Mouse (Mus musculus): ENCODE measurements around the gene Cplane1.
A peak's percentile ranks its signal among the peaks of the same experiment; 100 is the strongest.
"Not testable (repeated sequence)": the region's sequence is repeated elsewhere in the genome, so short reads cannot be mapped to it uniquely, and the experiment has no call there.

Gene Cplane1

GRCm38 (mm10) chr15:8168591-8169265 lies at the start of gene Cplane1:
Gene Cplane1, plus strand, starts transcription at chr15:8169106.
- DNase-seq: peak; percentile 97

- DNase-seq: no peak
Observed at GRCm38 (mm10) chr15:8129281-8129680, 39.6 kb upstream of the Cplane1 start.

DNA sequence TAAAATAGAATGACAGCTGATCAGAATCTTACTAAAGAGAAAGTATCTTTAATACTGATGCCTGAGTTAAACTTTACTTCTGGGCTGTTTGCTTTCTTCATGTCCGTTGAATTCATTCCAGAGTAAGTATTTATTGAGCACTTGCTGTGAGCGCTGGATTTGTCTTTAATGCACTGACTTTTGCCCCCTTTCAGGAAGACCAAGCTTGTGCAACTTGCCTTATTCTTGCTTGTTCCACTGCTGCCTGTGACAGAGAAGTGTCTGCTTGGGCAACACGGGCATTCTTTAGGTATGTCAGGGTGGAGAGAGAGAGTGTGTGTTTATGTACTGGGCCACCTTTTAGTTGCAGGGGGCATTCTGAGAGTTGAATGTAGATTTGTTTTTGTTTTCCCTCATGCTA lies 37.6 kb upstream of the Cplane1 start:
- DNase-seq: no peak

DNA sequence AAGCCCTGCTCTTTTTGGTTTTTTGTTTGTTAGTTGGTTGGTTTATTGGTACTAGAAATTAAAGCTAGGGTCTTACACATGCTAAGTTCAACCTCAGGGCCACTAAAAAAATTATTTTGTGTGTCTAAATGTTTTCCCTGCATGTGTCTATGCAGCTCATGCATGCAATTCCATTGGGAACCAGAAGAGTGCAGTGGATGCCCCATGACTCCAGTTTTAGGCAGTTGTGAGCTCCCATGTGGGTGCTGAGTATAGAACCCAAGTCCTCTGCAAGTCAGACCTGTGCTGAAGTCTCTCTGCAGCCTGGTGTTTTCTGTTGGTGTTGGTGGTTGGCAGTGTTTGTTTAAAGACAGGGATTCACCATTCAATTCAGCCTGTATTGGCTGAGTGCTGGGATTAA lies 37.1 kb upstream of the Cplane1 start:
- DNase-seq: no peak

DNA sequence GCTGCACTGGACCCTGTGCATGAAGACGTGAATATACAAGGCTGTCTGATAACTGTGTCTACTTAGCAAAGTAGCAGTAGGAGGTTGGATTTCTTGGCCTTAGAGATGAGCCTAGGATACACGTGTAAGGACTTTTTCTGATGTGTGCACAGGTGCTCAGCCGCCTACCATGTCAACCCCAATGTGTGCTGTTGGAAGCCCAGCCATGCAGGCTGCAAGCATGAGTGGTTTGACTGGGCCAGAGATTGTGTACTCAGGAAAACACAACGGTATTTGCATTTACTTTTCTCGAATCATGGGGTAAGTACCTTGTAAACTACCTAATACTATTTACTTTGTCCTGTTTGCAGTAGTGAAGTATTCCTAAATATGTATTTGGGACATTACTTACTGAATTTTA lies 33.3 kb upstream of the Cplane1 start:
- DNase-seq: no peak

- no peak for DNase-seq
Observed at GRCm38 (mm10) chr15:8161841-8162240, 7.1 kb upstream of the Cplane1 start.

DNA sequence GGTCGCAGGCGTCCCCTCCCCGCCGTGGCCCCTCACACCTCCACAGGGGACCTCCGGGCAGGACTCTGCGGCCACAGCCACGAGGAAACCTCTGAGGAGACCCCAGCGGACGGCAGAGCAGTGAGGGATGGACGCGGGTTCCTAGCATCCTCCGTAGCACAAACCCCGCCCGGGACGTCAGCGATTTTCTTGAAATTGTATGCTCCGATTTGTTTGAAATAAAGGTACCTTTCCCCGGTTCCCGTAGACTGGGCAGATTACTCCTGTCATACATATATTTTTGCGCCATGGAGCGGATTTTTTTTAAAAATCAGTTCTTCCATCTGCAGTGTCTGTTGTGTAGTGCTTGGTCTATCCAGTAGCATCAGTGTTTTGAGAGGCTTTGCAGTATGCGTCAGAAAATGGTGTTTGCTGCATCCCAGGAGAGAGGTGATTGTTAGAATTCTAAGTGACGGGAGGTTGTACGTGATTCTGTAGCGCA lies 400 bp downstream of the Cplane1 start:
- peak; percentile 69 for DNase-seq

DNA sequence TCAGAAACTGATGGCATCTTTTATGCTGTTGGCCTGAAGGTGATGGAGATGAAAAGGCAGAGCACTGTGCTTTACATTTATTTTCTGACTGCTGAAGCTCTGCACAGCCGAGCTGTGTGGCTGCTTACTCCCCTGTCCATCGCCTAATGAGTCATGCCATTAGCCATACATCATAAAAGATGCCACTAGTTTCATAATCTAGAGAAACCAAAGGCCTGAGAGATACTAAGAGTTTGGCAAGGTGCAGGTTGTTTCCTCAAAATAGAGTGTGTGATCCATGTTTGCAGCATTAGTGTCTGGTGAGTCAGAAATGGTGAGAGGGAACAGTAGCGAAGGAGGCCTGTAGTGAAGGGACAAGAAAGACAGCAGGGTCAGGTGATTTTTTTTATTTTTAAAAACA lies 20.7 kb downstream of the Cplane1 start:
- no peak for DNase-seq

DNA sequence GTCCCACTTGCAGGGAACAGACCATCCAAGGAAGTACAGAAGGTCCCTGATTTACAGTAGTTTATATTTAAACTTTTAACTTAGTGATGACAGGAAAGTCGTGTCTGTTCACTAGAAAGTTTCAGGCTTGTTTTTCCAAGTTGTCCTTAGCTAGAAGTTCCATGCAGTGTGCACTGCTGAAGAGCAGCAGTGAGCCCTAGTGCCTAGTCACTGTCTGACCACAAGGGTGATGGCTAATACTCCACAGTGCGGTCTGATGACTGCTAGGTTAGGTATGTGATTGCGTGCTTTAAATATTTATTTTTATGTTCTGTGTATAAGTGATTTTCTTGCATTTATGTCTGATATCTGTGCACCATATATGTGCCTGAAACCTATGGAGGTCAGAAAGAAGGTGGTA lies 21.5 kb downstream of the Cplane1 start:
- no peak for DNase-seq

- no peak for DNase-seq
Observed at GRCm38 (mm10) chr15:8200317-8200716, 31.4 kb downstream of the Cplane1 start.

DNA sequence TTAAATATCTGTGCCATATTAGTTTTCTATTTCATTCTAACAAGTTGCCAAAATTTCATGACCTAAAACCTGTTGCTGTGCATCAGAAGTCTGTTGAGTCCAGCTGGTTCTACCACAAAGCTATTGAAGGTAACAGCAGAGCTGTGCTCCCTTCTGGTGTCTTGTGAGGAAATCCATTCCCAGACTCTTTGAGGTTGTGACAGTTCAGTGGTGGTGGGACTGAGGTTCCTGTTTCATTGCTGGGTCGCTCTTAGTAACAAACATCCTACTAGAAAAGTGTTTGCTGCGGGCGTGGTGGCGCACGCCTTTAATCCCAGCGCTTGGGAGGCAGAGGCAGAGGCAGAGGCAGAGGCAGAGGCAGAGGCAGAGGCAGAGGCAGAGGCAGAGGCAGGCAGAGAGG lies 39.5 kb downstream of the Cplane1 start:
- no peak for DNase-seq

GRCm38 (mm10) chr15:8214811-8215210 lies 45.9 kb downstream of the Cplane1 start:
- DNase-seq: no peak

GRCm38 (mm10) chr15:8234167-8234566 lies 65.3 kb downstream of the Cplane1 start:
- not testable (repeated sequence) for DNase-seq

DNA sequence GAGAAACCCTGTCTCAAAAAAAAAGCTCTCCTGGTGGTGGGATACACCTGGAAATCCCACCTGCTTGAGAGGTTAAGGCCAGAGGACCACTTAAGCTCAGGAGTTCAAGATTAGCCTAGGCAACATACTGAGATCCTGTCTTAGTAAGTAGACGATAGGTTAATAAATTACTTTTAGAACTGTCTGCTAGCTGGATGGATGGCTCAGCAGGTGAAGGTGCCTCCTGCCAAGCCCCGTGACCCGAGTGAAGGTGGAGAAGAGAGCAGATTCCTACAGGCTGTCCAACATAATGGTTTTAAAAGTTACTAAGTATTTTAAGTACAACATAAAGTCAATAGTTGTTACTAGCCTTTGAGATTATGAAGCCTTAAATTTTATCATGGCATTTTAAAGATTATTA lies 97.0 kb downstream of the Cplane1 start:
- DNase-seq: no peak

DNA sequence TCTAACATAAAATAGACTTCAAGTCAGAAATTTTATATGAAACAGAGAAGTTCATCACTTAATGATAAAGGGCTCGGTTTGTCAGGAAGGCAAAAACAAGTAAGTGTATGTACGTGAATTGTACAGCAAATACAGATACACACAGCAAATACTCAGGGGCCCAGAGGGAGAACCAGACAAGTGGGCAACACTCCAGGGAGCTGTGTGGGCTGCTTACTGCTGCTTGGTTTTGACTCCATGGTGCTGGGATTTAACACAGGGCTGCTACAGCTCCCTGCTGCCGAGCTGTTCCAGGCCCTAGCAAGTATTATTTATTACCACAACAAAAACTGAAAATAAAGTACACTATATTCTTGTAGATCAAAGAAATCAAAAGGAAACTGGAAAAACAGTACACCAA lies 98.3 kb downstream of the Cplane1 start:
- DNase-seq: no peak

DNA sequence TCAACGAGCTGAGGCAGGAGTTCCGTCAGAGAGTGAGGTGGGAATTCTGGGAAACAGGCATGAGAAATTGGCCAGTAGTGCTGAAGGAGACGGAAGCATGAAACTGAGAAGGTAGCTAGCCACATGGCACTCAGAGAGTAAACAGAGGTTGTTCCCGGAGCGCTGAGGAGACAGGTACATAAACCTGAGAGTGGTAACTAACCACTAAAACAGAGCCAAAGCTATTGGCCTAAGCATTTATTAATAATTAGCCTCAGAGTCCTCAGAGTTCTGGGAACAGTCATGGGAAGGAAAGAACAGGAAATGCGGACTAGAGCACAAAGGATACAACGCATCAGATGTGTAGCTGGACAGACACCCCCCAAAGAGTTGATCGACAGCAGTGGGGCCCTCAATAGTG lies 99.3 kb downstream of the Cplane1 start:
- no peak for DNase-seq

GRCm38 (mm10) chr15:8271952-8272351 lies 103.0 kb downstream of the Cplane1 start:
- no peak for DNase-seq

DNA sequence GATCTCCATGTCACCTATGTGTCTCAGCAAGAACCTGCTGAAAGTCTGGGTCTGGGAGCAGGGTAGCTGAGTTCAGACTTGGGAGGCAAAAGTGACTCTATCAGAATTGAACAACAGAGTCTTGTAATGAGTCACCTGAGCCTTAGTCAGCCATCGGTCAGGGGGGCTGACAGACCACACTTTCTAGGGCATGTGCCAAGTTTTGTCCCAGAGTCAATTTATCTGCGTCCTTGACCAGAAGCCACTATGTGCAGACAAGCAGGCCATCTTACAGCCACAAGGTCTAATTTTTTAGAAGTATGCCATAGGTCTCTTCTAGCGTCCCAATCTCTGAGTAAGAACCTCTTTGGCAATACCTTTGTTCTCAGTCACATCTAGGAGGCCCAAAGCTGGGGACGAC lies 109.0 kb downstream of the Cplane1 start:
- DNase-seq: not testable (repeated sequence)

DNA sequence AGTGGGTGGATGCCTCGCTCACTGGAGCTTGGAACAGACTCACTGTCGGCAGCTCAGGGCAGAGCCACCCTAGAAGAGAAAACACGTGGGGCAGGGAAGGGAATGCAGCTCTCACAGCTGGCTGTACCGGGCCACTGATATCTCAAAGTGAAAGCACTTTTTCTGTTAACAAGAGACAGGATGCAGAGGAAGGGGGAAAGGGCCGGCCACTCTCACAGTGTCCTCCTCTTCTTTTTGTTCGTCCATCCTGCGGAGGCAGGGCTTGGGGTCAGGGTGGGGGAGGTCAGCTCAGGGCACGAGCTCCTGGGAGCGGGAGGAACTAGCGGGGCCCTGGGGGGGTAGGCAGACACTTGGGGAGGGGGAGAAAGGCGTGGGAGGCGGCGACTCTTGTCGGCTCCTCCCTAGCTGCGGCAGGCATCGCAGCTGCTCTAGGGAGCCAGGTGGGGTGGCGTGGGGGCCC lies 110.4 kb downstream of the Cplane1 start:
- DNase-seq: peak; percentile 43

- peak; percentile 26 for DNase-seq
Observed at GRCm38 (mm10) chr15:8279929-8280610, 111.2 kb downstream of the Cplane1 start.

DNA sequence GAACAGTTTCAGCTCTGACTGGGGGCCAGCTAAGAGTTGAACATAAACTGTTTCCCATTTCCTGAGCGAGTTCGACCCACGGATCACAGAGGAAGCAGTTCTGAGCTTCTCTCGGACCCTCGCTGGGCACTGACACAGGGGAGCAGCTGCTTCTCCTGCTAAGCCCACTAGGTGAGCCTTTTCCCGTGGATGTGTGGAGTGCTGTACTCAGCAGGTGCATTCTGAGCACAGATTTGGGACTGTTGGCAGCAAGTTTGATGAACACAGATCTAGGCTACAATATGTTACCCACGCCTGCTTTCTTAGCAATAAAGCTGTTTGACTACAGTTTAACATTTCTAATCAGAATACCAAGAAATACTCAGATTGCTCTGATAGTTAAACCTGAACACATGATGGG lies 112.8 kb downstream of the Cplane1 start:
- DNase-seq: no peak

- no peak for DNase-seq
Observed at GRCm38 (mm10) chr15:8282155-8282554, 113.2 kb downstream of the Cplane1 start.

- no peak for DNase-seq
Observed at GRCm38 (mm10) chr15:8291251-8291650, 122.3 kb downstream of the Cplane1 start.

DNA sequence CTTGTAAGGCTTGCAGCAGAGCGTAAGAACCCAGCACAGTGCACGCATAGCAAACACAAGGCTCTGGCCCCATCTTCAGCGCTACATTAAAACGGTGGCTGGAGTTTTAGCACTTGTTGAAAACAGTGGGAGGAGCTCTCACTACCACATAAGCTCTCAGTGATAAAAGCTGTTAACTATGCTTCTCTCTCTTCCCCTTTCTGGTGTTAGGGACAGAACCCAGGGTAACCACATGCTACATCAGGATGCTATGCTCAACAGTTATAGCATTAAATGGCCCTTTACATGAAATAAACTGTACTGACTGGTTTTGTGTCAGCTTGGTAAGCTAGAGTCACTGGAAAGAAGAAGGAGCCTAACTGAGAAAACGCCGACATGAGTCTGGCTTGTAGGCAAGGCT lies 125.2 kb downstream of the Cplane1 start:
- DNase-seq: no peak

GRCm38 (mm10) chr15:8302944-8303343 lies 134.0 kb downstream of the Cplane1 start:
- DNase-seq: no peak

All from embryo, embryonic 11 days (tissue).